Mouse (Mus musculus) bone marrow, adult 2 months (tissue): ENCODE measurements around the gene Nfe2l1. TPM values are rescaled to one million over a fixed set of nuclear protein-coding genes. Genes with fewer than 3 reads are reported as not detected.

ENCODE experiments used
- H3K27ac ChIP-seq: fragments of 200-500 bp; 2 replicates; pipeline ENCODE4 v1.5.1; 2012; ENCODE audit warnings: low read depth, mild to moderate bottlenecking, control low read depth, inconsistent platforms, low read length; ENCODE audit not compliant: control insufficient read depth, poor library complexity, insufficient read depth
- H3K4me1 ChIP-seq: fragments of 200-500 bp; 2 replicates; pipeline ENCODE4 v1.6.1; 2011; ENCODE audit warnings: low read length; ENCODE audit not compliant: control insufficient read depth, insufficient read depth
- H3K4me3 ChIP-seq: fragments of 200-500 bp; replicated peaks from 2 replicates; pipeline ENCODE3; 2011; ENCODE audit warnings: mild to moderate bottlenecking, low read depth, low read length, control low read depth; ENCODE audit not compliant: control insufficient read depth
- CTCF ChIP-seq: fragments of 200-500 bp; IDR thresholded peaks from 2 replicates; pipeline ENCODE4 v1.5.1; 2011; ENCODE audit warnings: low read length, control low read depth; ENCODE audit not compliant: control insufficient read depth, insufficient read depth
- POLR2A ChIP-seq: fragments of 200-500 bp; IDR thresholded peaks from 2 replicates; pipeline ENCODE4 v1.6.1; 2011; ENCODE audit warnings: low read depth, mild to moderate bottlenecking, control low read depth, low read length, borderline replicate concordance; ENCODE audit not compliant: control insufficient read depth
- WGBS: fragments of 180-500 bp; shearing (Covaris S2); methylation state at CpG from one replicate; pipeline ENCODE4 v1.1.7; 2018; 5-methylcytosine and 5-hydroxymethylcytosine counted together
- polyA plus RNA-seq: library from polyadenylated mRNA; stranded (reverse); fragments of >200 nt; gene quantifications from 2 replicates; pipeline ENCODE4 v1.2.4, GENCODE M21; 2011; ENCODE audit warnings: low replicate concordance; ENCODE audit not compliant: missing spikeins, insufficient read depth, insufficient read length

Gene Nfe2l1
- polyA plus RNA-seq, 1 experiment, result 54.1 TPM

GRCm38 (mm10) chr11:96872441-96873379, 42.9 kb upstream of the Nfe2l1 start:
- Histone ChIP-seq H3K27ac (no peak overlapping the region), H3K4me1 (no peaks in the 10 kb centered on the region), H3K4me3 (no peak overlapping the region)
- WGBS, result 10% methylated on average over 24 of the region's 24 CpGs
- TF ChIP-seq POLR2A, result no peak
- no peak for TF ChIP-seq CTCF

- Histone ChIP-seq H3K4me1 (no peaks in the 10 kb centered on the region), H3K27ac (no peak overlapping the region), H3K4me3 (no peak overlapping the region)
- TF ChIP-seq POLR2A, result no peak
- TF ChIP-seq CTCF, result peak; percentile 76
- WGBS, result 18% methylated on average over 5 of the region's 5 CpGs
Measured at GRCm38 (mm10) chr11:96867149-96867548, 37.4 kb upstream of the Nfe2l1 start.

DNA sequence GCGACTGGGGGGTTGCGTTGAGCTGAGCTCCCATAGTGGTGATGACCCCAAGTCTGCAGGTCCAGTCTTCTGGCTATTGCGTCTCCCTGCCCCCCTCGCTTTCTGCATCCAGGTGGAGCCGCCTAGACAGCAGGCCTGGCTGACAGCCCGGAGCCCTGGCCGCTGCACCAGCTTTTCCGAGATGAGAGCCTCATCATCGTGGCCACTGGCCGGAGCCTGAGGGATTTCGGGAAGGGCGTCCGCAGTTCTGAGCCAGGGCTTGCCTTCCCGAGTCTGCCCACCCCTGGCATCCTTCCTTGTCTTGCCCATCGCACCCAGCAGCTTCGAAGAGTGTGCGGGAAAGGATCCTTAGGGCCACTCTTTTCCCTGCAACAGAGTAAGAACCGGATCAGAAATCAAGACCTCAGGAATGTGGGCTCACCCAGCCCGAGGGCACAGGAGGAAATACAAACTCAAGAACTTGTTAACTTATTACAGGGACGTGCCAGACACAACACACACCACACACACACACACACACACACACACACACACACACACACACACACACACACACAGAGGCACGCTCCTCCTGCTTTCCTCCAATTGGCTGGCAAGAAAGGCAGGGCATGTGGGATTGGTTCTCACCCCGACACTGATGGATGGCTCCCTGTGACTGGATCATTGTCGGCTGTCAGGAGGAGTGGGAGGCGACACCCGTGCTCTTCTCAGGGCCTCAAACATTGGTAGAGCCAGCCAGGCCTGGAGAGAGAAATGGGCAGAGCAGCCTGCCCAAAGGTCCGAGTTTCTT, 33.6 kb upstream of the Nfe2l1 start:
- TF ChIP-seq POLR2A (no peak), CTCF (no peak)
- 65% methylated on average over 26 of the region's 26 CpGs for WGBS
- H3K4me3 ChIP-seq, result no peak overlapping the region
- no peak overlapping the region for H3K27ac ChIP-seq
- H3K4me1 ChIP-seq, result no peaks in the 10 kb centered on the region; the same call in 1 of the 2 replicates

- Histone ChIP-seq H3K4me3 (no peak overlapping the region), H3K4me1 (no peaks in the 10 kb centered on the region; the same call in 1 of the 2 replicates), H3K27ac (no peak overlapping the region)
- TF ChIP-seq POLR2A, result no peak
- TF ChIP-seq CTCF, result no peak
- 90% methylated on average over 12 of the region's 12 CpGs for WGBS
Measured at GRCm38 (mm10) chr11:96862534-96862933, 32.8 kb upstream of the Nfe2l1 start.

DNA sequence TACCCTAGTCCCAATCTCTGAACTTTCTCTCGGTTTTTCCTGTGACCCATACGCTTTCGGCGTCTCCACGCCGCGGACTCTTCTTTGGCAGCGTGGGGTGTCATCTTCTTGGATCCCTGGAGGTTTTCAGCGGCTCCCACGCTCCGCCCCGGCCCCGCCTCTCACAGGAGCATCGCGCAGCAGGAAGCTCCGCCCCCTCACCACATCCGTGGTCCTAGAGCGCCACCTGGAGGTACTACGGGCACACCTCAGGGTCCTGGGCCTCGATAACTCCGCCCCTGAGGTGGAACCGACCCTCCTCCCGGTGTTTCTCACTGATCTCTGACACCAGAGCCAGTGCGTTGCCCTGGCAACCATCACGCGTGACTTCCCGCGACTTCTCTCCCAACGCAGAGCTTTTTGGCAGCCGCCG, 32.1 kb upstream of the Nfe2l1 start:
- under 1% methylated on average over 31 of the region's 31 CpGs for WGBS
- Histone ChIP-seq H3K4me3 (peak overlapping the region; percentile 36), H3K27ac (no peak overlapping the region), H3K4me1 (no peaks in the 10 kb centered on the region; the same call in 1 of the 2 replicates)
- TF ChIP-seq CTCF (peak; percentile 97), POLR2A (peak; percentile 46; the same call in 1 of the 2 replicates)

GRCm38 (mm10) chr11:96861446-96861845, 31.7 kb upstream of the Nfe2l1 start:
- WGBS, result 4% methylated on average over 20 of the region's 20 CpGs
- no peak overlapping the region for H3K27ac ChIP-seq
- H3K4me3 ChIP-seq, result peak overlapping the region; percentile 36
- no peaks in the 10 kb centered on the region; the same call in 1 of the 2 replicates for H3K4me1 ChIP-seq
- TF ChIP-seq CTCF (no peak), POLR2A (no peak)

GRCm38 (mm10) chr11:96860564-96860963, 30.8 kb upstream of the Nfe2l1 start:
- H3K4me1 ChIP-seq, result no peaks in the 10 kb centered on the region; the same call in 1 of the 2 replicates
- 19% methylated on average over 8 of the region's 8 CpGs for WGBS
- TF ChIP-seq CTCF, result peak; percentile 94
- no peak for TF ChIP-seq POLR2A
- H3K27ac ChIP-seq, result no peak overlapping the region
- H3K4me3 ChIP-seq, result no peak overlapping the region

DNA sequence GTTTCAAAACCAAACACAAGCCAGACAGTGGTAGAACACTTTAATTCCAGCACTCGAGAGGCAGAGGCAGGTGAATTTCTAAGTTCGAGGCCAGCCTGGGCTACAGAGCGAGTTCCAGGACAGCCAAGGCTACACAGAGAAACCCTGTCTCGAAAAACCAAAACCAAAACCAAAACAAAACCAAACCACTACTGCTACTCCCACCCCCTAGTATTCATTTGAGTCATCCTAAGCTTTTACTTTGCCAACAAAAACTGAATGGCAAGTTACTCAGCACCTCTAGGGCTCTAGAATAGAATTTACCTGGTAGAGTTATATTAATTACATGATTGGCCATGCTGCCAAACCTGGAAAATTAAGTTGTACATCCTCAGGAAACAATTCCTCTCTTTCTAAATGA, 29.9 kb upstream of the Nfe2l1 start:
- TF ChIP-seq POLR2A, result no peak
- TF ChIP-seq CTCF, result no peak
- no peak overlapping the region for H3K27ac ChIP-seq
- no peaks in the 10 kb centered on the region; the same call in 1 of the 2 replicates for H3K4me1 ChIP-seq
- H3K4me3 ChIP-seq, result no peak overlapping the region
- 53% methylated on average over 4 of the region's 4 CpGs for WGBS
